Mouse (Mus musculus): ENCODE results near the gene Cfap298.

- TF ChIP-seq CTCF (IDR thresholded peaks at IDR 0.05; ENCODE audit: low read depth, low read length) (no peak), POLR2A (IDR thresholded peaks at IDR 0.05; ENCODE audit: borderline replicate concordance, low read depth, low read length) (no peak)
Observed at GRCm38 (mm10) chr16:90950354-90950963, 15.5 kb upstream of the Cfap298 start.
